Mouse (Mus musculus) urinary bladder, postnatal 4 days (tissue): Measurements from ENCODE around the gene Kcnab1.
"Not testable (repeated sequence)": the region's sequence is repeated elsewhere in the genome, so short reads cannot be mapped to it uniquely, and the experiment has no call there.

ENCODE experiments used
- DNase-seq, 2 experiments: peaks; one replicate each; pipeline ENCODE4 v3.0.0; 2021 to 2022; ENCODE audit warnings: low spot score in 2 of 2

The Kcnab1 gene

DNA sequence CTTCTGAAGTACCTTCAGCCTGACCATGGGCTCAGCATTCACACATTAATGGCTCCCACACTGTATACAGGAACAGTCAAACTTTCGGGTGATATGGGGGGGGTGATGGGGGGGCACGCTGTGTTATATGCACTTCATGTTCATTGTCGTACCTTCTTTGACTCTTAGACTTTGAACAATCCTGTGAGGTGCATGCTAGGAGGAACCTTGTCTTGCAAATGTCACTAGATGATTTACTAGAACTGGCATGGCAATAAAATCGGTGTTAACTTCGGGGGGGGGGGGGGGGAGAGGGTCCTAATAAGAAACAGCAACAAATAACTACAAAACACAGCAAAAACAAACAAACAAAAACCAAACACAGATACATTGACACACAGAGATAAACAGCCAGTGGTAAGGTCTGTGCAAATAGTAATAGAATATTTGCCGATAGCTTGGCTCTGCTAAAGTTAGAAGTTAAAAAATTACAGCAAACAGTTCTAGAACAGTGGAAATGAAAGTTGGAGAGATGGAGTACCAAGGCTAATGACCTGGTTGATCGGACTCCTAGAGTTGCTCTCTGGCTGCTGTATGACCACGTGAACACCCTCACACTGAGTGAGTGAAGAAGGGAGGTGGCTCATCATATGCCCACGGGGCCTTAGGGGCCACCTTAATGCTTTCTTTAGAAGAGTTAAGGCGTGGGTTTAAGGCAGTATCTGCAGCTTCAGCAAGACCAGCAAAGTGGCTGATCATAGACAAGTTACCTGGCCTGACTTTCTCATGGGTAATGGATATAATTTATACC, 256.9 kb downstream of the Kcnab1 start:
- DNase-seq: no peak

DNA sequence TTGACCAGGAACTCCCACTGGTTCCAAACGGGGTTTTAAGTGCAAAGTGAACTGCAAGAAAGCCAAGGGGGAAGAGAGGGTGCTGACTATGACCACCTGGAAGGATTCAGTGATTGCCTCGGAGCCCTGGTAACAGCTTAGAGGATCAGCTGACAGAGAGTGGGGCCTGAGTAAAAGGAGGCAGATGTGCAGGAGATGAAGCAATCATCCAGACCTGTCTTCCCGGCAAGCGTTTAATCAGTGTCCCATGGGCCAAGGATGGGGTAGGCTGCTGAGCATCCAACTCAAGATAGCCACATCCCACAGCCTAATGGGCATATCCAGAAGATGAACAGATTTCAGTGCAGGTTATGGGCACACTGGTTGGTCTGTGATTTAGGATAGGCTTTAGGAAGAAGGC, 258.8 kb downstream of the Kcnab1 start:
- no peak for DNase-seq

DNA sequence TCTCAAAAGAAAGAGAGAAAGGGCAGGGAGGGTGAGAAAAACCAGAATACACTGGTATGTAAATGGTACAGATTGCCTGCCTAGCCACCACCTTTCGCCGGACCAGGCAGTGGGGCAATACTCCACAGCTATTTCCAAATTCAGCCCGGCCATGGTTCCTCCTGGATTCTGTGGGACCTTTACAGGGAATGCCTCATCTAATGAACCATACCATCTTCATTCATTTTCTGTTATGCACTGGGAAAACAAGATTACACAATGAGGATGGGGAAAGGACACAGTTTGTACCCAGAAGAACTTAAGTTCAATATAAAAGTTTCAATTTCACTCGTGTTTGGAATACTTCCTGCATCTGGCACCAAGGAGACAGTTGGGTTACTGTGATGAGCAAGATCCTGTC, 263.4 kb downstream of the Kcnab1 start:
- DNase-seq: no peak

DNA sequence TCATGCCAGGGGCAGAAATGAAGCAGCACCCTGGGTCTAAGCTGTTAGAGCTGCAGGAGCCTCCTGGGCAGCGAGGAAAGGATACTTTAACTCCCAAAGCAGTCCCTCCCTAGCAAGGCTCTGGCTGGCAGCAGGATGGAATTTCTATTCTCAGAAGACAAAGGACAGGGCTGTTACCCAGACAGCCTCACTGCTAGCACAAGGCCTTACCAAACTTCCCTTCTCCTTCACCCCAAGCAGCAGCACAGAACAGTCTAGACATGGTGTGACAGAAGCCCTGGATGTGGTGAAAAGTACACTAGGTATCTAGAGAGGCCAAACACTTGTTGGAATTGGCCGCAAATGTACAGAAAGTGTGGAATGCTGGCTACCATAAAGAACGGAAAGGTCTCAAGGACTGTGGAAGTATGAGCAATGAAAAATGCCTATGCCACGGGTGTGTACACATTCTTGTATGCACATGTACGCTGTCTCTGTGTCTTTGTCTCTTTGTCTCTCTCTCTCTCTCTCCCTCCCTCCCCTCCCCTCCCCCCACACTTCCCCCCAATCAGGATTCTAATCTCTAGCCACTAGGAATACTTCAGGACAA, 264.5 kb downstream of the Kcnab1 start:
- no peak for DNase-seq

DNA sequence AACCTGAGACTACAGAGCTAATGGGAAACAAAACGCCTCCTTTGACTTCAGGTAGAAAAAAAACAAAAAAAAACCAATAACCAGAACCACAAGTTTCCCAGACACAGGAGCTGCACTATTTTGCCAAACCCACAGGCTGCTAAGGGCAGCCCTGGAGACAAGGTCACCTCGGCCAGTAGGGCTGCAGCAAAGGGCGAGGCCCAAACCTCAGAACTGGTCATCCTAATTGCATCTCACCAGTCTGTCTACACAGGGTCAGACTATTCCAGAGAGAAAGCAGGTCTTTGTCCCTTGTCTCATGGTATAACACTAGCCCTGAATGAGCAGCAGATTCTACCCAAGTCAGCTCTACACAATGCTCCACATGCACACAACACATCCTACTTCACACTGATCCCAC, 265.5 kb downstream of the Kcnab1 start:
- DNase-seq: no peak

DNA sequence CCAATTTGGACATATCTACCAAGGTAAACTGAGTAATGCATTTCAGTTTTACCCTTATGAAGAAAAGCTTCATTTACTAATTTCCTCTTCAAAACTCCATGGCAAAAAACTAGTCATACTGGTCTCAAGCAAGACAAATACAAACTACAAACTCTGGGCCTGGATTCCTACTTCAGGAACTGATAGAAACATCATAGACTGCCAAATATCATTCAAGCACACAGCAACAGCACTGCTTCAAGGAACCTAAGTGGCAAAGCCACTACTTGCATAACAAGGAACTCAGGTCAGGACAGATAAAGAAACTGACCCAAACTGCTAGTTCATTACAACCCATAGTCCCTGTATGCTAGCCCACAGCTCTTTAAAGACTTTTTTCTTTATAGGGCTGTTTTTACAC, 269.5 kb downstream of the Kcnab1 start:
- no peak for DNase-seq

DNA sequence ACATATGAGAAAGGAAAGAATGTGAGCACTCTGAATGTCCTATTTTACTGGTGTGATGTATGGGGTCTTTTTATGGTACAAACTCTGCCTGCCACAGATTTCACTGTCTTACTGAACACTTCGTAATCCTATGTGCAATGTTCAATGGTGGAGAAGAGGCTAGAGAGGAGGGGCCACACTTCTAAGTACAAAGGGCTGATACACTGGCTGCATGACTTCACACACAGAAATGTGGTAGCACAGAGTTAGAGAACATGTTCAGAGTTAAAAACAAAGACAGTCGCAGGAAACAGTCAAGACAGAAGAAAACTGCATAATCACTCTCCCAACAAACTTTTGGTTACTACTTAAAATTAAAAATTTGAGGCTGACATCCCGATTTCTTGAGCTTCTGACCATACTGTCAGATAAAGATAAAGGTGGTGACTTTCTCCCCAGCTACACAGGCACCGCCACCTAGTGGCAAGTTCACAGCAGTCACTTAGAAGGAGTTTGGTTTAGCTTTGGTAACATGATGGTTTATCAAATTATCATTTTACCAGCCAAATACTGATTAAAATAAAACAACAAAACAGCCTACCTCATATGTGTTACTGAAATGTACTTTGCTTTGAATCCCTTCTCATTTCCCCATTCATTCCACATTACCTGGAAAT, 270.8 kb downstream of the Kcnab1 start:
- no peak for DNase-seq

DNA sequence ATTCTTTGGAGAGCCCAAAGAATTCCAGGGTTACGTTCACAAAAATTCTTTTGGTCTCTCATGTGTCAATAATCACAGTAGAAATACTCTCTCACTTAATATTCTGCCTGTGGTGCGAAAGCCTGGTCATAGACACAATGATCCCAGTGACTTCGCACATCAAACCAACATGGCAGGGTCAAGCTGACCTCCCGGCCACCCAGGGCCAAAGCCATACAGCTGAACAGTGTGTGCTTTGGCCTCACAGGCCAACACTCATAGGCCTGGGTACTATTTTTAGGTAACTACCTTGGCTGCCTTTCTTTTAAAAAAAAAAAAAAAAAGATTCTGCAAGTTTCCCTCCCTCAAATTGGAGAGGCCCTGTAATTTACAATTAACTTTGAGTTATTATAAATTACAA, 271.9 kb downstream of the Kcnab1 start:
- DNase-seq: no peak

DNA sequence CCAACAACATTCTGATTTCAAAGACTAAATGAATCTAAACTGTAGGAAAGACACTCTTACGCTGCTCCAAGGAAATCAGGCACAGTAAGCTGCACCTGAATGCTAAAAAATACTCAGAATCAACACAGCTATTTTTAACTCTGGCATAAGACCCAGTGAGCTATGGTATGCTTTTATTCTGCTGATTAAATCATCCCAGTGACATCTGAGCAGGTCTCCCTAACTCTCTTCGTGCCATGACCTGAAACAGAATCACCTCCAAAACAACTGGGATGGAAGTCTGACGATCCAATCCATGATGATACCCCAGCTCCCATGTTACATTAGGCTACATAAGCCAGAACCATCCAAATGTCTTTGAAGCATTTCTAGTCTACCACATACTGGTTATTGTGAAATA, 275.2 kb downstream of the Kcnab1 start:
- no peak for DNase-seq

DNA sequence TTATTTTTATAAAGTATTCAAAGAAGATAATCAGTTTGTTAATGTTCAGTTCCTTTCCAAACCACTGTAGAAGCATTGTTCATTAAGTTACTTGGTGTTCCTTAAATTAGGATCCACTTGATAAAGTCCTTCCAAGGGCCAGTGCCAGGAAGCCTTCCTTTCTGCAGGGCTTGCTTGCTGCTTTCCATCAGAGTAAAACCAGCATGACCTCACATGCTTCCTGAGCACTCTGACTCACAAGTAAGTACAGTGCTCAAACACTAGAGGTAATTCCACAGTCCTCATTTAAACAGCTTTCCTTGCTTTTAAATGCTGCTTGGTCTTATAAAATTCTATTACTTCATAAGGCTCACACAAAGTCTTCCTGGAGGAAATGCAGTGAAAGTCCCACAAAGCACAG, 276.6 kb downstream of the Kcnab1 start:
- no peak for DNase-seq

DNA sequence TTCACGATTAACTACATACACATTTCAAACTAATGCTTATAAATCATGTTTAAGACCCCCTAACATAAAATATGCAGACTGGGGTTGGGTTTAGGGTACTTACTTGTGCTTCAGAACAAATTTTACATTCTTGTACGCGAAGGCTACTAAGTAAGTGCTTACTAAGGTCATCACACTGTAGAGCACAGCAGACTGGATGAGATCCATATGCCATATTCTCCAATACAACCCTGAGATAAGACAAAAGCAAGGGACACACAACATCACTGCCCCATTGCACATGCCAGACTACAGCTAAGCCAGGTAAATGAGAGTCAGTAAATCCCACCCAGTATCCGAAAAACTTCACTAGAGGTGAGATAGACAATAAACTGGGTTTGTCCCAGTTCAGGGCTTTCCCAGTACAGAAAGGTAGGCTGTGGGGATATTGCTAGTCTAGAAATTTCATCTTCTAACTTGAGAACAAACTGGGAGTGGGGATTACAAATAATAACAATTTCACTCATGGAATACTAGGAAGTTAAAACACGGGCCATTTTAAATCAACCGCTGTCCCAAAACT, 282.1 kb downstream of the Kcnab1 start:
- no peak for DNase-seq

DNA sequence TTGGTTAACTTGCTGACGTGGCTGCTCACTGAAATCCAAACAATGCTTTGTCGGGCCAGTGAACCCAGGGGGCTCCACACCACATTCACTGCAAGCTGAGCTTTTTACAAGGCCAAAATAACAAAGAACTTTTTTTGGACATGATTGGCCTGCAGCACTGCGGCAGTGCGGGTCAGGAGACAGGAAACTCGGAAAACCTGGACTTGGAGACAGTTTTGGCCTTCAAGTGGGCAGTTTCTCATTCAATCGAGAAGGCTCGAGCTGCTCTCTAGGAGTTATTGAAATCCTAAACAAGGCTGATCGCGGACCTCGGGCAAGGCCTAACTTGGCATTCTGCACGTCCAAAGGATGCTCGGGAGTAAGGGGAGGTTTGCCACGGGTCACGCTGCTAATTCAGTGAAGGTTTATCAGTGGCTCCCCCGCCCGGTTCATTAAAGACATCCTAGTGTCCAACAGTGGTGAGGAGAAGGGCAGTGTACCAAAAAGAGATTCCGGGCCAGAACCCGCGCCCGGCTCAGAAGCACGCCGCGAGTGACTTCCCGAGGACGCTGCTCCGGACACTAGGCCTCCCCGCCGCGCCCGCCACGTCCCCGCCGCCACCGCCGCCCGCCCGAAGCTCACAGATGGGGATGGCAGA, 282.7 kb downstream of the Kcnab1 start:
- peak in 1 of 2 experiments; percentile 19 for DNase-seq

DNA sequence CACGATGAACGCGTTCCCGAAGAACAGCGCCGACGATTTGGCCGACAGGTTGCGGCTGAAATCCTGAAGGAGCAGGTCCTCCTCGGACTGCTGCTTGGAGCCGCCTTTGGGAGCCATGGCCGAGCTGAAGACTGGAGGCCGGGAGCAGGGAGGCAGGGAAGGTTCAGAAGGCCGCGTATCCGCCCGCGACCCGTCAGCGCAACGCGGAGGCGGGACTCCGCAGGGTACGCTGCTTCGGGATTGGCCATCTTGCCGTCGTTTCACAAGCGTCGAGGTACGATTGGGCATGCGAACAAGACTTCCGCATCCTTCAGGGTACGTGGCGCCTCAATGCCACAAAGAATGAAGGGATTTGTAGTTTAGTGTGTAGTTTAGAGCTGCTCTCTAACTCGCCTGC, 283.2 kb downstream of the Kcnab1 start, which contains the start of gene Ssr3:
Gene Ssr3, minus strand, starts transcription at position 203 of the 397 bp plus-strand sequence.
- DNase-seq: peak; percentile 96

DNA sequence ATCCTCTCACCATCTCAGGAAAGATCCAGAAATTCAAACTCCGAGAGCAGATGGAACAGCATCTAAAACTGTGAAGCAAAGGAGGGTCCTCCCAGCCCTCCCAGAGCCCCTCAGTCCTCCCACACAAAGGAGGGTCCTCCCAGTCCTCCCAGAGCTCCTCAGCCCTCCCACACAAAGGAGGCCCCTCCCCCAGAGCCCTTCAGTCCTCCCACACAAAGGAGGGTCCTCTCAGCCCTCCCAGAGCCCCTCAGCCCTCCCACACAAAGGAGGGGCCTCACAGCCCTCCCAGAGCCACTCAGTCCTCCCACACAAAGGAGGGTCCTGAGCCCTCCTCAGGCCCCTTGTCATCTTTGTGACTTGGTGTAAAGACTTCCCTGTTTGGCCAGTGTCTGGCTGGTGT, 285.9 kb downstream of the Kcnab1 start:
- DNase-seq: not testable (repeated sequence)

DNA sequence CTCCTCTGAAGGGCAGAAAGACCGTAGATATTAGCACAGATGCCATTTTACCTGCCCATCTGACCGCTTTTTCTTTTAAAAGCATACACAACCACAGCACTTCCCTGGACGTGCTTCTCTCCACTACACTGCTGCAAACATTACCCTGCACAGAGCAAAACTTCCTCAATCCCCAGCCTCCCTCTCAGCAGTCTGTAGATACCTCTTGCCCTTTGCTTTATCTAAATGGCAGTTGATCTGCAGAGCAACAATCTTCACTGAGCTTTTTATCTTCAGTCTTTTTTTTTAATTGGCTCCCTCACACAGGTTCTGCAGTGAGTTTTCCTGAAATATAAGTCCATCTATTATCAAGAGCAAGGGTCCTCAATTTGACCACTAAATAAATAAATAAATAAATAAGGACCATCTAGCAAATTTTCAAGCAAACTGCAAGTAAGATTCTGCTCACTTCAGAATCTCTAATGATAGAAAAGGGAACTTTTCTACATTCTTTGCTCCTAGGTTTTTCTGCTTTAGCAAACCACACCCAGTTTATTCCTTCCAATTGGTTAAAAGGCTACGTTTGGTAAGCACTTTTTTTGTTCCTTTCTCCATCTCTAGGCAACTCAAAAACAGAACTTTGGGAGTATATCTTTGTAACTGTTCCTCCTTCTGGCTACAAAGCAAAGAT, 287.8 kb downstream of the Kcnab1 start:
- DNase-seq: no peak

DNA sequence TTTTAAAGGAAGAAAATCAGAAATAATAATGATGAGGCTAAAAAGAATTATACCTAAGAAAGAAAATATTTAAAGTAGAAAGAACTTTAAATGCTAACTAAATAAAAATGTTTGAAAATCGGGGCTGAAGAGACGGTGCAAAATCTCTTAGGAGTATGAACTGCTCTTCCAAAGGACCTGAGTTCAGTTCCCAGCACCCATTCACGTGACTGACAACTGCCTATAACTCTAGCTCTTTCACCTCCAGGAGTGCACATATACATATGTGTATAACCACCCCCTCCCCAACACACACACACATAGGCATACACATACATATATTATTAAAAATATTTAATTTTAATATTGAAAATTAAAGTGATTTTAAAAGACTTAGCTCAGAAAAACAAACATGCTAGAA, 288.4 kb downstream of the Kcnab1 start:
- no peak for DNase-seq

DNA sequence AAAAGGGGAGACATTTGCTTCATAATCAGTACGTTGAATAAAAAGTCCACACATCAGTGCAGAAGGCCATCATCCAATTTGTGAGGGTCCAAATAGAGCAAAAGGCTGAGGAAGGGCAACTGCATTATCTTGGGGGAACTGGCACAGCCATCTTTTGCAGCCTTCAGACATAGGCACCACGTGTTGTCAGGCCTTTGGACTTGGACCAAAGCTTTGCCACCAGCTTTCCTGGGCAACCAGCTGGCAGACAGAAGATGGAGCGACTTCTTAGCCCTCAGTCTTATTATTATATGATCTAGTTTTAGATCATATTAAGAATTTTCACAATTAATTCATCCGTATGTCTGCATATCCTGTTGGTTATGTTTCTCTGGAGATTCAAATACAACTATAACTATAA, 296.6 kb downstream of the Kcnab1 start:
- no peak for DNase-seq

DNA sequence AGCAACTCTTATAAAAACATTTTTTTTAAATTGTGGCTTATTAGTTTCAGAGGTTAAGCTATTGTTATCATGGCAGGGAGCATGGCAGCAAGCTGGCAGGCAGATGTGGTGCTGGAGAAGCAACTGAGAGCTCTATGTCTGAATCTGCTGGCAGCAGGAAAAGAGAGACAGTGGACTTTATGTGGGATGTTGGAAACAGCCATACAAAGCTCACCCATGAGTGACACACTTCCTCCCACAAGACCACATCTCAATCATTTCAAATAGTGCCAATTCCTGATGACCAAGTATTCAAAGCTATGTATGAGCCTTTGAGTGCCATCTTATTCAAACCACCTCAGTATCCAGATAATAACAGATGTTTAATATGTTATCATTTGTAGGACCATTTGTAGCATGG, 298.7 kb downstream of the Kcnab1 start:
- DNase-seq: no peak

DNA sequence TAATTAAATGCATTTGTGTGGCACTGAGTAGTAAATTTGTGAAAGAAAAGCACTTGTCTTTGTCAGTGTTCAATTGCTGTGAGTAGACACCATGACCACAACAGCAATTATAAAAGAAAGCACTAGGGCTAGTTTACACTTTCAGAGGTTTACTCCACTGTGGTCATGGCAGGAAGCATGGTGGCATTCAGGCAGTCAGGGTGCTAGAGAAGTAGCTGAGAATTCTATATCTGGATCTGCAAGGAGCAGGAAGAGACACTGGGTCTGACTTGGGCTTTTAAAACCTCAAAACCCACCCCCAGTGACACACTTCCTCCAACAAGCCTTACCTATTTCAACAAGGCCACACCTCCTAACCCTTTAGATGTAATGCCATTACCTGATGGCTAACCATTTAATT, 307.4 kb downstream of the Kcnab1 start:
- DNase-seq: no peak

DNA sequence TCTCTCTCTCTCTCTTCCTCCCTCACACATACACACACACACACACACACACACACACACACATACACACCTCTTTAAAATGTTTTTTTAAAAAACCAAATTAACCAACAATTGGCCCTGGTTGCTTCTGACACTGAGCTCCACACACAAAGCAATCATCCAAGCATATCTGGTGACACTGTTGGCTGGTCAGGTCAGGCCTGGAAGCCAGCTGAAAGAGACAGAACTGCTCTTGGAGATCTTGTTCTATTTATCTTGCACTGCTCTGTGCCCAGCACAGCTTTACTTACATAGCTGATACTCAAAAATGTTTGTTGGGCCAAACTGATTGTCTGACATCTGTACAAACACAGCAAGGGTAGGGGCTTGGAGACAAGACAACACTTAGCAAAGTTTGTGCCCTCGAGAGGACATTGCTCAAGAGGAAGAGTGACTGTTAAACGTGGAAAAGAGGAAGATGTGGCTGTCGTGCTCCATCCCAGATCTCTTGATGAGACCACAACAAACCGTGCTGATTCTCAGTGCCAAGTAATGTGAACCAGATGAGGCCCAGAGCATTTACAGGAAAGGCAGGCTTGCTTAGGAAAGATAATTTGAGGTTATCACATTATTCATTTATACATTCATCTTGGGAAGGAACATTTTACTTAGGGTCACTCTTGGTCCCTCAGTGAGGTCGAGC, 308.9 kb downstream of the Kcnab1 start:
- DNase-seq: no peak

DNA sequence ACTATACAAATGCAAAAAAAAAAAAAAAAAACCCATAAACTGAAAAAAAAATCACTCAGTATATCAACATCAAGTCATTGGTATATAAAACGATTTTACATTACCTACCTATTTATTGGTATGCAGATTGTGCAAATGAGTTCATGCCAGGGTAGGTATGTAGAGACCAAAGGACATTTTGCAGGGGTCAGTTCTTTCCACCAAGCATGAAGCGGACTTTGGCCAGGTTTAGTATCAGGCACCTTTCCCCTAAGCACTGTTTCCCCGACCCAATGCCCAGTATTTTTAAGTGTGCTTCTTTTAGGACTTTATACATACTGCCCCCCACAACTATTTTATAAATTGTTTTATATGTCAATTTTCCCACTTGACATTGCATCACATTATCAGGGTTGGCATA, 310.5 kb downstream of the Kcnab1 start:
- DNase-seq: no peak
